Mouse (Mus musculus): ENCODE results near the gene Cd68. TPM values are rescaled to one million over a fixed set of nuclear protein-coding genes. Genes with fewer than 3 reads are reported as not detected.

Cd68 gene
- 10 to 100 TPM in 1 of 2 experiments, 1 to 10 TPM in 1; 9.7 to 15.4 TPM for total RNA-seq (2021)
- long read RNA-seq, experiment 1, partial matches to known transcripts, result 1 of 5 reads
- long read RNA-seq, experiment 1, other reads (novel, unspliced or antisense), result 0 of 5 reads
- long read RNA-seq, experiment 2, partial matches to known transcripts, result 0 of 5 reads
- long read RNA-seq, experiment 2, other reads (novel, unspliced or antisense), result 0 of 5 reads

DNA sequence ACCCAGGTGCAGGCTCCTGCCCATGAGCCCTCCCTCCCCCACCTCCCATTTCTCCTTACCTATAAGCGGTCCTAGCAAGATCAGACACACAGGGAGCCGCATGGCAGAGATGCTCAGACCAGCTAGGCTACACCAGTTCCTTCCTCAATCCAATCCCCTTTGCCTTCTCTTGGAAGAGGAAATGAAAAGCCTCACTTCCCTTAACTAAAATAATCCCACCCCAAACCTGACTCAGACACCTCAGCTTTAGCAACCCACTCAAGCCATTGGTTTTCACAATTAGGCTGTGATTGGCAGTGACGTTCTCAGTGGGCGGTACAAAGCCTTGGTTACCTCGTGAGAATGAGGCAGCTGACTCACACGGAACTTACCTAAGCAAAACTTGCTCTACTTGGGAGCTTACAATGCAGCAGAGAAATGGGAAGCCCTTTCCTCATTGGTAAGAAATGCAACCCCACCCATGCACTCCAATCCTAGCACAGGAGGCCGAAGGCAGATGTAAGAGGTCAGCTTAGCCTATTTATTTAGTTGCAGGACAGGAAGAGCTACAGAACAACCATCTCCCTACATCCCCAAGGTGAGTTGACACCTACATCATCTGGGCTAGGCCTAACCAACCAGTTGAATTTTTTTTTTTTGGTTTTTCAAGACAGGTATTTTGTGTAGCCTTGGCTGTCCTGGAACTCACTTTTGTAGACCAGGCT, at the start of gene Cd68:
Gene Cd68 (minus strand): TSS at position 193 of the 704 bp plus-strand sequence.
- peak; percentile 68 to 84 for DNase-seq (ENCODE audit: low spot score in 2 of 2)
- H3K27ac ChIP-seq, result peak within 1 kb of the TSS; percentile 65; the same call in 1 of the 2 replicates
- no peak for TF ChIP-seq CTCF (conservative IDR thresholded peaks at IDR 0.05)
- peak within 1 kb of the TSS; percentile 17 for H3K4me3 ChIP-seq

DNA sequence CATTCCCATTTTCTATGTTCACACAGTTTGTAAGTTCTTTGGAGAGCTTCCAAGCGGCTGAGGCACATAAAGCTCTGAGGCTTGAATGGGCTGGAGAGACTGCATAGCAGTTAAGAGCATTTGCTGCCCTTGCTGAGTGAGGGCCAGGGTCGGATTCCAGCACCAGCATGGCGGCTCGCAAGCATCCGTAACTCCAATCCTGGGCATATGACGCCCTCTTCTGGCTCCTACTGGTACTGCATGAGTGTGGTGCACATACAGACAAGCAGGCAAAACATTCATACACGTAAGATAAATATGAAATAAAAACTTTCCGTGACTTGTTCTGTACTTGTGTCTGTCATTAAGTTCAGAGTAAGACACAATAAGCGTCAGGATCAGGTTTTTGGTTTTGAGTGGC, 49.5 kb upstream of the Cd68 start:
- Histone ChIP-seq H3K27ac (peak overlapping the region; percentile 16; the same call in 1 of the 2 replicates), H3K4me3 (no peak overlapping the region)
- DNase-seq (ENCODE audit: low spot score in 2 of 2), result no peak
- peak; percentile 79 for TF ChIP-seq CTCF (conservative IDR thresholded peaks at IDR 0.05)

DNA sequence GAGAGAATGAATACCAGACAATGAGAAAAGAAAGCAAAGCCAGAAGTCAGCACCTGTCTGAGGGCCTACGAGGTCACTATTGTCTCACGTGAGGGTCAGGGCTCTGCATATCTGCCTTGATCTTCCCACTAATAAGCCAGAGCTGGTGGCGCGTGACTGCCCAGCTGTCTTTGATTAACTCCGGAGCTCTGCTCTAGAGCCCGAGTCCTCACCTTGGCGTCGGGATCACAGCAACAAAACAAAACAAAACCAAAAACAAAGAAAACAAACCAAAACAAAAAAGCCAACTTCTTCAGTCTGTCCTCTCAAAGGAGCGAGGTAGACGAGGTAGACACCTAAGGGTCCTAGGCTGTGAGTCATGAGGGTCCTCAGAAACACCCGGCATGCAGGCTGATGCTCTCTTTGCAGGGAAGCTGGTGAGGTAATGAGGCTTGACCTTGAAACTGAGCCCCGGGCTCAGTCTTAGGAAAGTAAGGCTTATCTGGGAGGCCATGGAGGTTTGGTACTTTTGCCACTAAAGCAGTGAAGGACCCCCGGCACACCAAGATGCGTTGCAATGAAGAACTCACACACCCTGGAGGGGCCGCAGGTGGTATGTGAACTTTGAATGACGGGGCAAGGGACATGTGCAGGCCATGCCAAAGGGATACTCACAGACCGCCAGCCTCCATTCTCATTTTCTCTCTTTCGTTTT, 48.8 kb upstream of the Cd68 start:
- Histone ChIP-seq H3K4me3 (no peak overlapping the region), H3K27ac (no peak overlapping the region)
- no peak for TF ChIP-seq CTCF (conservative IDR thresholded peaks at IDR 0.05)
- DNase-seq (ENCODE audit: low spot score in 2 of 2), result no peak

DNA sequence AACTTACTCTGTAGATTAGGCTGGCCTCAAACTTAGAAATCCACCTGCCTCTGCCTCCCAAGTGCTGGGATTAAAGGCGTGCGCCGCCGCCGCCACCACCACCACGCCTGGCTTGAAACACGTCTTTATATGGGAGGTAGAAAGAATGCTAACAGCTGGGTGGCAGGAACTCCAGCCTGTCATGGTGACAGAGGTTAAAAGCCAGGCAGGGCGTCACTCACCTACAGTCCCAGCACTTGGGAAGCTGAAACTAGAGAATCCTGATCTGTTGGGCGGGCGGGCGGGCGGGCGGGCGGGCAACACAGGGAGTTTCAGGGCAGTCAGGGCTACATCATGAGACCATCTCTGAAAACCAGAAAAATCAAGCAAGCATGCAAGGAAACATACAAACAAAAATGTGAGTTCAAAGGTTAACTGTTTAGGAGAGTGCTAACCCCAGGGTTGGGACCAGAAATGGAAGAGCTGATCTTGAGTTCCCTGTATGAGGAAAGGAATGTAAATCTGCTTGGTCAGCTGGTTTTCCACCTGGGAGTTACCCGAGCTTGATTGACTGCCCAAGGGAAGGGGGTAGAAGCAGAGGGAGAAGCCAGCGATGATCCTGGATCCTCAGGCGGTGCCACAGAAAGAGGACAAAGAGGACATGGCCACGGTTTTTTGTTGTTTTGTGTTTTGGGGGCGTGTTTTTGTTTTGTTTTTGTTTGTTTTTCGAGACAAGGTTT, 47.2 kb upstream of the Cd68 start:
- H3K4me3 ChIP-seq, result no peak overlapping the region
- DNase-seq (ENCODE audit: low spot score in 2 of 2), result no peak
- TF ChIP-seq CTCF (conservative IDR thresholded peaks at IDR 0.05), result no peak
- H3K27ac ChIP-seq, result no peak overlapping the region

DNA sequence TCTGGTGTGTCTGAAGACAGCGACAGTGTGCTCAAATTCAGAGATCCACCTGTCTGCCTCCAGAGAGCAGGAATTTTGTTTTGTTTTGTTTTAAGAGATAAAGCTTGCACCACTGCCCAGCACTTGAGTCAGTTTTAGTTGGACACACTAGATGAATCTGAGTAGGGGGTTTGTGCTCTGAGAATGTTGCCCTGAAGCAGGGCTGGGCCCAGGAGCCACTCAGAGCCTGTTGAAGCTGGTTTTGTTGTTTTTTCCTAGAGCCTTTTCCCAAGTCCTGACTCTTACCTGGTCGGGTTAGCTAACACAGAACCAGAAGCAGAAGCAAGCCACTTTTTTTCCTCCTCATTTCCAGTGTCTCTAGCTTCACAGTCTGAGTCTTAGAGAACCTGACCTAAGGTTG, 45.1 kb upstream of the Cd68 start:
- no peak for DNase-seq (ENCODE audit: low spot score in 2 of 2)
- no peak for TF ChIP-seq CTCF (conservative IDR thresholded peaks at IDR 0.05)
- no peak overlapping the region for H3K27ac ChIP-seq

DNA sequence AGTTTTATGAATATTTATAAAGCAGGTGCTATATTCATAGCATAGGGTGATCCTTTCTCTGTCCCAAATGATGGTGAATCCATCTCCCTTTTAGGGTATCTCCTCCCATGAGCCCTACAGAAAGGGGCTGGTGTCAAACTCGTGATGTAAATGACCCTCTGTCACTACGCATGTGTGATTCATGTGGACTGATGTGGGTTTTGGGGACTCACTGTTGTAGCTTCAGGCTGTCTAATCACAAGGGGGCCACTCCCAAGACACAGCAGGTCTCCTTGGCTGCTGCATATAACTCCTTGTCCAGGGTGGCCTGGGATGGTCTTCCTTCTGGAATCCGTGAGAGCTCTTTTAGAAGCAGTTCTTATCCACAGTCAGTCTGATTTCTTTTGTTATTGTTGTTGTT, 44.5 kb upstream of the Cd68 start:
- H3K27ac ChIP-seq, result peak overlapping the region; percentile 60
- no peak for TF ChIP-seq CTCF (conservative IDR thresholded peaks at IDR 0.05)
- H3K4me3 ChIP-seq, result no peak overlapping the region
- no peak for DNase-seq (ENCODE audit: low spot score in 2 of 2)

More for the DNA sequence above, 45.1 kb upstream of the Cd68 start:
- no peak overlapping the region for H3K4me3 ChIP-seq

DNA sequence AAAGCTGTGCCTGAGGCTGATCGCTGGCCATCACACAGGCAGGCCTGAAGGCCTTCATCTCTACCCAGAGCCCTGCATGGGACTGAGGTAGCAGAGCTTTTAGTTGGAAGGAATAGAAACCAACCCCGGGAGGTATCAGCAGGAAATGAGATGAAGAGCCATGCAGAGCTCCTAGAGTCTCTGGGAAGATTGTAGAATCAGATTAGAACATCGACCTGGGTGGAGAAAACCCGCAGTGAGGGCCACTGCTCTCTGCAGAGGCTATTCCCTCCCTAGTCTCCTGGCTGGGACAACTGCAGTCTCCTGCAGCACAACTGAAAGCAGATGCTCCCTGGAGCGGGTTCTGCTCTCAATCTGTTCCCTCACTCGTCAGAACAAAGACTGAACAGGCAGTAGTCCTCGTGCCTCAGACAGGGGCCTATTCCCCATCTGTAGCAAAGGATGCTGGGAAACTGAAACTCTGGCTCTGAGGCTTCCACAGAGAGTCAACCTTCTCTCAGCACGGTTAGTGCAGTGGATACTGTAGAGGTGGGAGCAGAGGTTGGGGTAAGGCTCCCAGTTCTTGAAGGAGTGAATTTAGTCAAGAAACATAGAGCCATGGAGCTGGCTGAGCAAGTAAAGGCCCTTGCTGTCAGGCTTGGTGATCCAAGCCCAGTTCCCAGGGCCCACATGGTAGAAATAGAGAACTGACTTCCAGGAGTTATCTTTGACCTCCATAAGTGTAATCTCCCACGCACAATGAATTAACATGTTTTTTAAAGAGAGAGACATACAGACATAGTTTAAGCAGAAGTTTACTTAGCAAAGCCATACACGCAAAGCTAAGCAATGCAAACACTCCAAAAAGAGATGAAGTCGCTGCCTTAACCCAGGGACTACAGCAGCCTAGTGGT, 43.8 kb upstream of the Cd68 start:
- peak; percentile 19 to 40 for DNase-seq (ENCODE audit: low spot score in 2 of 2)
- no peak for TF ChIP-seq CTCF (conservative IDR thresholded peaks at IDR 0.05)
- Histone ChIP-seq H3K4me3 (no peak overlapping the region), H3K27ac (peak overlapping the region; percentile 60)

DNA sequence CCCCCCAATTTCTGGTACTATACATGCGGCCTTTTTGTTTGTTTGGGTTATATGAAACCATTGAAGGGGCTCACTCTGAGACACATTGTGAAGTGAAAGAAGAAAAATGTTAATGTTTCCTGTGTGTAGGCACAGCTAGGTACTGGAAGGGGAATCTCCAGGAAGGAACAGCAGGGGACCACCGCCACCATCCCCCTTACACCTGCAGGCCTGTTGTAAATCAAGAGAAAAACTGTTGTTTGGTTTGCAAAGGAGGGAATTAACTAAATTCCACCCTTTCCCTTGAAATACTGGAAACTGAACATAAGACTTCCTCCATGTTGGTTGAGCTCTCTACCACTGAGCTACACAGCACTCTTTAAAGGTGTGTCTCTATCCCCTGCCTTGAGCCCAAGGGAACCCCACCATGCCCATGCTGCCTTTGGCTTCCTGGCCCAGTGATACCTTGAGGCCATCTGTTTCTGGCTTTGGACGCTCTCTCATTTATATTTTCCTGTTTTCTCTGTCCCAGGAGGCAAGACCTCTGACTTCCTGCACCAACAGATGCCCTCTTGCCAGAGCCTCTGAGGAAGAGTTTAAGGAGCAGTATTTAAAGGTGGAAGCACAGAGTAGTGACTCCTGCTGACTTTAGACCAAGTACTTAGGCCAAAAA, 42.8 kb upstream of the Cd68 start:
- H3K4me3 ChIP-seq, result no peak overlapping the region
- peak overlapping the region; percentile 7; the same call in 1 of the 2 replicates for H3K27ac ChIP-seq
- DNase-seq (ENCODE audit: low spot score in 2 of 2), result no peak
- no peak for TF ChIP-seq CTCF (conservative IDR thresholded peaks at IDR 0.05)

DNA sequence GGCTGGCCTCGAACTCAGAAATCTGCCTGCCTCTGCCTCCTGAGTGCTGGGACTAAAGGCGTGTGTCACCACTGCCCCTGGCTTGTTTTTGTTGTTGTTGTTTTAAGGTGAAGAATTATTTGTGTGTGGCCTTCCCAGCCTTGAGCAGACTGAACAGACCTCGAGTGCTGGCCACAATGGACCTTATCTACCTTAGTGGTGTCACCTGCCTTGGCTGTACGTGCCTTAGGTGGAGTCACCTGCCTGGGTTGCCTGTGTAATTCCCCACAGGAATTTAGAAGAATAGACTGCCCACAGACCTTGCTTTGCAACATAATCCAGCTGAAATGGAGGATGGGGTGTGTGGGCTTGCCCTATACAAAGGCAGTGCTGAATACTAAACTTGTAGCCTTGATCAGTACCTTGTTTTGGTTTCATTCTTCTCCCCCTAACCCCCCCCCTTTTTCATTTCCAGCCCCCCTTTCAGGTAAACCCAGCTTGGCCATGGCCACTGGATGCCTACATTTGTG, 42.0 kb upstream of the Cd68 start:
- no peak for TF ChIP-seq CTCF (conservative IDR thresholded peaks at IDR 0.05)
- no peak for DNase-seq (ENCODE audit: low spot score in 2 of 2)
- Histone ChIP-seq H3K4me3 (no peak overlapping the region), H3K27ac (no peak overlapping the region)

DNA sequence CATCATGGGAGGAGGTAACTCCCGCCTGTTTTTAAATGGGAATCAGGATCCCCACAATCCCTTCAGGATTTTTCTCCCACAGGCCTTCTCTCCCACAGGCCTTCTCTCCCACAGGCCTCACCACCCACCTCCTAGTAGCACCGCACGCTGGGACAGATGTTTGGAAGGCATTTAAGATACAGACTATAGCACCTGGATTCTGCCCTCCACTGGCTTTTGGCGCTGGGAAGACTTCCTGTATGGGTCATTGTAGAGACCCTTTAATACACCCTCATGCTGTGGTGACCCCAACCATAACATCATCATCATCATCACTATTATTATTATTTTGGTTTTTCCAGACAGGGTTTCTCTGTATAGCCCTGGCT, 41.5 kb upstream of the Cd68 start:
- H3K27ac ChIP-seq, result 0 out of 2 replicates have a peak overlapping the region, but pooled peaks have one; percentile 2
- no peak for TF ChIP-seq CTCF (conservative IDR thresholded peaks at IDR 0.05)
- DNase-seq (ENCODE audit: low spot score in 2 of 2), result no peak

DNA sequence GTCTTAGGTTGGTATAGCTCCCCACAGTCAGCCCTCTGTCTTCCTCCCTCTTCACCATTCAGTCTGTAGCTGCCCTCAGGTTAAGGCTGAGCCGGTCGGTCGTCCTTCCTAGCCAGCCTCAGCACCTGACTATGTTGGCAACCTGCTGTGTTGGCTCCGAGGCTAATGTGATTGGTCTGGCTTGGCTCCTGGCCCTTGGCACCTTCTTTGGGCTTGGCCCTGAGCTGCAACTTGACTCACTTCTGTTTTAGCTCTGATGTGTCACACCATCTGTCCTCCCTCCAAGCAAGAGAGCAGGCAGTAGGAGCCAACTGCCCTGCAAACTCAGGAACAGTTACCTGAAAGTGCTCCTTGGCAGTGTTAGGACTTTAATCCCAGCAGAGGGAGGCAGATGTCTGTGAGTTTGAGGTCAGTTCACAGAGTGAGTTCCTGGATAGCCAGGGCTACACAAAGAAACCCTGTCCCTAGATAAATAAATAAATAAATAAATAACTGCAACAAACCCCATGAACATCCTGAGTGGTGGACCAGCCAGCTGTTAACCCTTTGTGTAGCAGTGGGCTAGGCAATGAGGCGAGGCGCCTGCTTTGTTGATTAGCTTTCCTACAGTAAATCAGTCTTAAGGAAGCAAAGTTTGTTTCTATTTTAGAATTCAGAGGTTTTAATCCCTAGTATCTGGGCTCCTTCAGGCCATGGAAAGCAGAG, 41.0 kb upstream of the Cd68 start:
- Histone ChIP-seq H3K27ac (peak overlapping the region; percentile 43; the same call in 1 of the 2 replicates), H3K4me3 (no peak overlapping the region)
- no peak for TF ChIP-seq CTCF (conservative IDR thresholded peaks at IDR 0.05)
- DNase-seq (ENCODE audit: low spot score in 2 of 2), result peak in 1 of 2 experiments; percentile 45

More for the DNA sequence above, 41.5 kb upstream of the Cd68 start:
- no peak overlapping the region for H3K4me3 ChIP-seq
